In the genomic region with DNA sequence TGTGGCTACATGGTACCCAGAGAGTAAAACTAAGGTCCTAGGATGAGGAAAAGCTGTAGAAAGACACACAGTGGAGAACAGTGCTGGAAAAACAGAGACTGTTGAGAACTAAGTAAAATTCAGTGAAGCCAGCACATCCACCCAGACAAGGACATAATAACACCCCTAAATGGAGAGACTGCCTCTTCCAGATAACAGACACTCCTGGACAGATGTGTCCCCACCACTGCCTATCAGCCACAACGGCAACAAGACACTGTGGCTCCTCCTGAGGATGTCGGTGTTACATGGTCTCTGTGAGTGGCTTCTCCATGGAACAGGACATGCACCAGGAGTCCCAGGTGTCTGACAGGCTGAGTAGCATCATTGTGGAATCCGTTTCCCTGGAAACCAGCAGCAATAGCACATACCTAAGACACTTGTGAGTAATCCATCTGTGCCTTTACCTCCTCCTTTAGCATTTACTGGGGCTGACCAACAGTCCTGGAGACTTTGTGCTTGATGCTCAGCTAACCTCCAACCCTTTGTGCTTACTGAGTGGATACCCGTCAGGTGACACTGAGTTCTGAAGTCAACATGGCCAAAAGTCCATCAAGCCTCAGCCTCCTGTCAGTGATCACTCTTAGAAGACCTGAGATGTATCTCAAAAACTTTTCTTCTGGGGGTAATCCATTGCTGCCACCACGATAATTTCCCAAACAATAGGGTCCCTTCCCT, we compare ENCODE assay signal across 12 mouse cellular contexts.
DNase-seq lines count a peak whose midpoint lies in the region; ATAC-seq lines count a peak whose summit lies in the region.
"Had no signal": no experiment of that assay in that cellular context is flagged by ENCODE, and none has a peak within 500 bp of the region (broad histone marks: within the 10 kb centered on the region; RNA-seq: fewer than 3 reads in every experiment).

No protein-coding gene starts in this region.

- H3K4me1 ChIP-seq in hindbrain, embryonic 13.5 days (replicated peaks) = peaks cover 48% of the 10 kb centered on the region
- H3K4me1 ChIP-seq in hindbrain, embryonic 12.5 days = peaks cover 20% of the 10 kb centered on the region
- peaks cover 51% of the 10 kb centered on the region for H3K4me1 ChIP-seq in midbrain, embryonic 13.5 days (replicated peaks)
- peaks cover 36% of the 10 kb centered on the region for H3K4me1 ChIP-seq in midbrain, embryonic 15.5 days
- peaks cover 22% of the 10 kb centered on the region for H3K4me1 ChIP-seq in neural tube, embryonic 14.5 days (ENCODE audit: control insufficient read depth, insufficient read depth, low read length)

- no peak overlapping the region for H3K9ac ChIP-seq in hindbrain, embryonic 13.5 days
- no peak overlapping the region for H3K9ac ChIP-seq in hindbrain, embryonic 12.5 days
- H3K9ac ChIP-seq in midbrain, embryonic 13.5 days (replicated peaks) = no peak overlapping the region
- H3K9ac ChIP-seq in midbrain, embryonic 15.5 days = no peak overlapping the region
- no peak overlapping the region for H3K9ac ChIP-seq in neural tube, embryonic 14.5 days (replicated peaks; ENCODE audit: low read depth, low read length)
- H3K9ac ChIP-seq: limb, embryonic 12.5 days had no signal

- no peaks in the 10 kb centered on the region for H3K27me3 ChIP-seq in hindbrain, embryonic 13.5 days
- no peaks in the 10 kb centered on the region for H3K27me3 ChIP-seq in hindbrain, embryonic 12.5 days
- H3K27me3 ChIP-seq in midbrain, embryonic 13.5 days = no peaks in the 10 kb centered on the region
- H3K27me3 ChIP-seq in midbrain, embryonic 15.5 days (replicated peaks) = no peaks in the 10 kb centered on the region
- no peaks in the 10 kb centered on the region for H3K27me3 ChIP-seq in neural tube, embryonic 14.5 days (ENCODE audit: control insufficient read depth, insufficient read depth, low read length)
- H3K27me3 ChIP-seq: limb, embryonic 12.5 days had no signal

- peak overlapping the region; percentile 81; the same call in 1 of the 2 replicates for H3K27ac ChIP-seq in hindbrain, embryonic 13.5 days
- no peak overlapping the region for H3K27ac ChIP-seq in hindbrain, embryonic 12.5 days
- peak overlapping the region; percentile 58 for H3K27ac ChIP-seq in midbrain, embryonic 13.5 days
- H3K27ac ChIP-seq in midbrain, embryonic 15.5 days = no peak overlapping the region
- H3K27ac ChIP-seq in neural tube, embryonic 14.5 days (ENCODE audit: low read depth, low read length) = peak overlapping the region; percentile 70; the same call in 1 of the 2 replicates
- H3K27ac ChIP-seq: limb, embryonic 12.5 days had no signal

- no peak overlapping the region for H3K4me3 ChIP-seq in hindbrain, embryonic 13.5 days
- no peak overlapping the region for H3K4me3 ChIP-seq in hindbrain, embryonic 12.5 days
- H3K4me3 ChIP-seq in midbrain, embryonic 13.5 days (replicated peaks) = no peak overlapping the region
- H3K4me3 ChIP-seq in midbrain, embryonic 15.5 days = no peak overlapping the region
- H3K4me3 ChIP-seq in neural tube, embryonic 14.5 days (ENCODE audit: low read depth, low read length) = no peak overlapping the region
- H3K4me3 ChIP-seq: limb, embryonic 12.5 days had no signal

- H3K4me2 ChIP-seq in hindbrain, embryonic 13.5 days = no peak overlapping the region
- H3K4me2 ChIP-seq in hindbrain, embryonic 12.5 days (replicated peaks) = no peak overlapping the region
- no peak overlapping the region for H3K4me2 ChIP-seq in midbrain, embryonic 13.5 days (replicated peaks)
- H3K4me2 ChIP-seq in midbrain, embryonic 15.5 days = no peak overlapping the region
- H3K4me2 ChIP-seq in neural tube, embryonic 14.5 days (ENCODE audit: low read depth, low read length) = no peak overlapping the region
- H3K4me2 ChIP-seq: limb, embryonic 12.5 days had no signal

- ATAC-seq in hindbrain, embryonic 13.5 days (ENCODE audit: low FRiP score) = no peak
- ATAC-seq in hindbrain, embryonic 12.5 days (ENCODE audit: low FRiP score) = no peak
- ATAC-seq in midbrain, embryonic 13.5 days = 0 out of 2 replicates have a peak, but pooled peaks have one; percentile 9
- ATAC-seq in midbrain, embryonic 15.5 days (replicated peaks) = no peak; the same call in 1 of the 2 replicates
- no peak for ATAC-seq in neural tube, embryonic 14.5 days (ENCODE audit: low read depth)

- H3K9me3 ChIP-seq in hindbrain, embryonic 13.5 days = no peaks in the 10 kb centered on the region
- H3K9me3 ChIP-seq in hindbrain, embryonic 12.5 days (replicated peaks) = no peaks in the 10 kb centered on the region
- H3K9me3 ChIP-seq in midbrain, embryonic 13.5 days = no peaks in the 10 kb centered on the region
- H3K9me3 ChIP-seq in midbrain, embryonic 15.5 days = no peaks in the 10 kb centered on the region
- H3K9me3 ChIP-seq in neural tube, embryonic 14.5 days (ENCODE audit: control insufficient read depth, low read length) = no peaks in the 10 kb centered on the region
- H3K9me3 ChIP-seq: limb, embryonic 12.5 days had no signal

- 89% methylated on average over 5 of the region's 5 CpGs for WGBS in hindbrain, embryonic 13.5 days
- 88% methylated on average over 5 of the region's 5 CpGs for WGBS in hindbrain, embryonic 12.5 days
- WGBS in midbrain, embryonic 13.5 days = 87% methylated on average over 5 of the region's 5 CpGs
- whole genome bisulfite sequencing in midbrain, embryonic 15.5 days = 75% methylated on average over 5 of the region's 5 CpGs
- WGBS in neural tube, embryonic 14.5 days = 86% methylated on average over 5 of the region's 5 CpGs

- DNase-seq in liver = peak; percentile 73
- DNase-seq in cerebellum, adult 11-12 months = no peak
- DNase-seq in thymus, postnatal 25 days = no peak
- DNase-seq: gastrocnemius, postnatal 10 days; right cerebral cortex, postnatal 4 days; thymus, adult 18-20 months had no signal

- 0 out of 2 replicates have a peak, but pooled peaks cover 4% of the 10 kb centered on the region for H3K36me3 ChIP-seq in hindbrain, embryonic 13.5 days
- H3K36me3 ChIP-seq in hindbrain, embryonic 12.5 days = no peaks in the 10 kb centered on the region
- peaks cover 6% of the 10 kb centered on the region for H3K36me3 ChIP-seq in midbrain, embryonic 13.5 days
- no peaks in the 10 kb centered on the region for H3K36me3 ChIP-seq in midbrain, embryonic 15.5 days (replicated peaks)
- H3K36me3 ChIP-seq in neural tube, embryonic 14.5 days (ENCODE audit: control insufficient read depth, insufficient read depth, low read length) = no peaks in the 10 kb centered on the region
- H3K36me3 ChIP-seq: limb, embryonic 12.5 days had no signal

Comparison
In these comparisons a context has a peak if more than half of its experiments do, and no peak if none do; other contexts are left out.
1. H3K27ac ChIP-seq: peak in hindbrain, embryonic 13.5 days (single experiment), midbrain, embryonic 13.5 days (single experiment) and neural tube, embryonic 14.5 days (single experiment); none in hindbrain, embryonic 12.5 days (single experiment) and midbrain, embryonic 15.5 days (single experiment).